Mouse (Mus musculus): Measurements from ENCODE around the gene Rgl3. TPM values are rescaled to one million over a fixed set of nuclear protein-coding genes. Genes with fewer than 3 reads are reported as not detected.

Rgl3 gene
- total RNA-seq (2021) = under 1 TPM; 0.28 to 0.69 TPM
- long read RNA-seq, experiment 1 = 0 reads
- long read RNA-seq, experiment 2, partial matches to known transcripts = 0 of 3 reads
- long read RNA-seq, experiment 2, other reads (novel, unspliced or antisense) = 0 of 3 reads

- H3K27ac ChIP-seq = no peak within 1 kb of the TSS
- H3K4me3 ChIP-seq = peak within 1 kb of the TSS; percentile 78
- intact Hi-C loops (cut with DNase I) = no loop called here
- DNase-seq = peak; percentile 76
- TF ChIP-seq CTCF (IDR thresholded peaks at IDR 0.05) = no peak
Observed at GRCm38 (mm10) chr9:21989230-21990110, at the start of gene Rgl3. TSS of gene Rgl3 (minus strand) at chr9:21989446.

GRCm38 (mm10) chr9:22037826-22038225, 48.6 kb upstream of the Rgl3 start:
- no peak for DNase-seq
- intact Hi-C loops (cut with DNase I) = no loop called here
- no peak overlapping the region for H3K4me3 ChIP-seq
- no peak for TF ChIP-seq CTCF (IDR thresholded peaks at IDR 0.05)
- H3K27ac ChIP-seq = no peak overlapping the region

GRCm38 (mm10) chr9:22035300-22036044, 46.2 kb upstream of the Rgl3 start:
- no peak for DNase-seq
- intact Hi-C loops (cut with DNase I) = no loop called here
- H3K27ac ChIP-seq = no peak overlapping the region
- no peak for TF ChIP-seq CTCF (IDR thresholded peaks at IDR 0.05)
- H3K4me3 ChIP-seq = no peak overlapping the region

GRCm38 (mm10) chr9:22030386-22030785, 41.1 kb upstream of the Rgl3 start:
- no peak overlapping the region for H3K27ac ChIP-seq
- intact Hi-C loops (cut with DNase I) = no loop called here
- TF ChIP-seq CTCF (IDR thresholded peaks at IDR 0.05) = no peak
- no peak for DNase-seq
- no peak overlapping the region for H3K4me3 ChIP-seq

- TF ChIP-seq CTCF (IDR thresholded peaks at IDR 0.05) = no peak
- Histone ChIP-seq H3K27ac (no peak overlapping the region), H3K4me3 (no peak overlapping the region)
- intact Hi-C loops (cut with DNase I) = no loop called here
- DNase-seq = no peak
Observed at GRCm38 (mm10) chr9:22028467-22028866, 39.2 kb upstream of the Rgl3 start.

- Histone ChIP-seq H3K4me3 (no peak overlapping the region), H3K27ac (no peak overlapping the region)
- no peak for TF ChIP-seq CTCF (IDR thresholded peaks at IDR 0.05)
- DNase-seq = no peak
- intact Hi-C loops (cut with DNase I) = no loop called here
Observed at GRCm38 (mm10) chr9:22024592-22024991, 35.3 kb upstream of the Rgl3 start.

- TF ChIP-seq CTCF (IDR thresholded peaks at IDR 0.05) = no peak
- no peak for DNase-seq
- H3K4me3 ChIP-seq = no peak overlapping the region
- no peak overlapping the region for H3K27ac ChIP-seq
- intact Hi-C loops (cut with DNase I) = no loop called here
Observed at GRCm38 (mm10) chr9:22017208-22017825, 28.1 kb upstream of the Rgl3 start.

GRCm38 (mm10) chr9:22016245-22016644, 27.0 kb upstream of the Rgl3 start:
- H3K4me3 ChIP-seq = no peak overlapping the region
- DNase-seq = no peak
- no peak for TF ChIP-seq CTCF (IDR thresholded peaks at IDR 0.05)
- no peak overlapping the region for H3K27ac ChIP-seq
- intact Hi-C loops (cut with DNase I) = no loop called here

GRCm38 (mm10) chr9:22012731-22013130, 23.5 kb upstream of the Rgl3 start:
- no peak for DNase-seq
- H3K27ac ChIP-seq = no peak overlapping the region
- no peak for TF ChIP-seq CTCF (IDR thresholded peaks at IDR 0.05)
- no peak overlapping the region for H3K4me3 ChIP-seq
- intact Hi-C loops (cut with DNase I) = no loop called here

GRCm38 (mm10) chr9:22011055-22011454, 21.8 kb upstream of the Rgl3 start:
- DNase-seq = peak; percentile 10
- intact Hi-C loops (cut with DNase I) = no loop called here
- Histone ChIP-seq H3K4me3 (no peak overlapping the region), H3K27ac (no peak overlapping the region)
- no peak for TF ChIP-seq CTCF (IDR thresholded peaks at IDR 0.05)

GRCm38 (mm10) chr9:22004546-22004945, 15.3 kb upstream of the Rgl3 start:
- no peak for TF ChIP-seq CTCF (IDR thresholded peaks at IDR 0.05)
- intact Hi-C loops (cut with DNase I) = loop anchor here (5.0 to 10.0 kb wide), 2 partner anchors 68 to 150 kb away; partner anchors contain the start of genes Gm49318, Pigyl and Zfp653
- Histone ChIP-seq H3K4me3 (no peak overlapping the region), H3K27ac (no peak overlapping the region)
- DNase-seq = no peak

GRCm38 (mm10) chr9:22003163-22003554, 13.9 kb upstream of the Rgl3 start:
- intact Hi-C loops (cut with DNase I) = loop anchor here (2.0 to 10.0 kb wide), 3 partner anchors 46 to 152 kb away; partner anchors contain the start of genes Gm49318, Pigyl and Zfp653
- DNase-seq = peak; percentile 39
- peak overlapping the region; percentile 89 for H3K27ac ChIP-seq
- peak overlapping the region; percentile 94 for H3K4me3 ChIP-seq
- no peak for TF ChIP-seq CTCF (IDR thresholded peaks at IDR 0.05)
